Mouse (Mus musculus) spleen, embryonic (tissue): ENCODE results near the gene Pcid2.
"Not testable (repeated sequence)": the region's sequence is repeated elsewhere in the genome, so short reads cannot be mapped to it uniquely, and the experiment has no call there.

ENCODE experiments used
- CTCF ChIA-PET: fragments of 350-600 bp; sonication (Branson Sonifier 250); formaldehyde crosslinking; loops from one replicate; lab custom pipeline; 2022; lab: Charles Lee

Pcid2 gene

GRCm38 (mm10) chr8:13077542-13077941 lies 27.7 kb downstream of the Pcid2 start:
- CTCF ChIA-PET, result no interaction called here

GRCm38 (mm10) chr8:13075579-13075978 lies 29.7 kb downstream of the Pcid2 start:
- CTCF ChIA-PET, result not testable (repeated sequence)

GRCm38 (mm10) chr8:13075044-13075443 lies 30.2 kb downstream of the Pcid2 start:
- CTCF ChIA-PET, result no interaction called here

GRCm38 (mm10) chr8:13073255-13073654 lies 32.0 kb downstream of the Pcid2 start:
- CTCF ChIA-PET, result no interaction called here

- CTCF ChIA-PET, result no interaction called here
These were observed 42.1 kb downstream of the Pcid2 start for GRCm38 (mm10) chr8:13063112-13063511.

GRCm38 (mm10) chr8:13060441-13061150 lies 44.7 kb downstream of the Pcid2 start, which contains the start of gene Proz:
Gene Proz, plus strand, starts transcription at chr8:13060914.
- CTCF ChIA-PET, result no interaction called here

GRCm38 (mm10) chr8:13057351-13057750 lies 47.9 kb downstream of the Pcid2 start:
- CTCF ChIA-PET, result no interaction called here

- CTCF ChIA-PET, result no interaction called here
These were observed 54.7 kb downstream of the Pcid2 start for GRCm38 (mm10) chr8:13050550-13050949.

GRCm38 (mm10) chr8:13047652-13048051 lies 57.6 kb downstream of the Pcid2 start:
- CTCF ChIA-PET, result no interaction called here

- CTCF ChIA-PET, result no interaction called here
These were observed 63.8 kb downstream of the Pcid2 start for GRCm38 (mm10) chr8:13041459-13041858.

GRCm38 (mm10) chr8:13039054-13039453 lies 66.2 kb downstream of the Pcid2 start:
- CTCF ChIA-PET, result no interaction called here

GRCm38 (mm10) chr8:13037569-13037968 lies 67.7 kb downstream of the Pcid2 start:
- CTCF ChIA-PET, result no interaction called here

GRCm38 (mm10) chr8:13037015-13037414 lies 68.2 kb downstream of the Pcid2 start, which contains the start of gene F10:
Gene F10, plus strand, starts transcription at chr8:13037308.
- CTCF ChIA-PET, result no interaction called here

GRCm38 (mm10) chr8:13036346-13036812 lies 68.9 kb downstream of the Pcid2 start:
- CTCF ChIA-PET, result no interaction called here

- CTCF ChIA-PET, result no interaction called here
These were observed 76.8 kb downstream of the Pcid2 start for GRCm38 (mm10) chr8:13028482-13028881.

- CTCF ChIA-PET, result no interaction called here
These were observed 77.6 kb downstream of the Pcid2 start for GRCm38 (mm10) chr8:13027615-13028014.
